Mouse (Mus musculus) 3134 (cell line): ENCODE results near the gene Rgp1.
A peak's percentile ranks its signal among the peaks of the same experiment; 100 is the strongest.
"Not testable (repeated sequence)": the region's sequence is repeated elsewhere in the genome, so short reads cannot be mapped to it uniquely, and the experiment has no call there.

Source experiments
- DNase-seq: peaks from one replicate; pipeline ENCODE4 v3.0.0-alpha.2; 2011; ENCODE audit warnings: low spot score; ENCODE audit not compliant: insufficient read length; ENCODE audit errors: extremely low read depth

The Rgp1 gene

GRCm38 (mm10) chr4:43591961-43592360, 13.4 kb downstream of the Rgp1 start:
- DNase-seq: no peak

DNA sequence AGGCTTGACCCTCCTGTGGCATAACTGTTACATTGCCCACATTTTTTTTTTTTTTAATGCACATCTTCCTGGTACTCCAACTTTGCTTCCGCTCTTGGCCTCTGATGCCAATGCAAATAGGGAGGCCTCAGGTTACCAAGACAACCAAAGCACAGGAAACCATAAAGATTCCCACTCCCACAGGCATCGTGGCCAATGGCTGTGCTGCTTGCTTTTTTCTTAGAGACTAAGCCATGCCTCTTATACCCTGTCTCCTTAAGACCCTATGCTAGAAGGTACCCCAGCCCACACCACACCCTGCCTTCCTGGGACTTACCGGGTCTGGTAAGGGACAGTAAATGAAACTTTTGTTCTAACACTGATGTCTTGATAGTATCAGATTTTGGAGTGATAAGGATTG, 14.9 kb downstream of the Rgp1 start:
- no peak for DNase-seq

DNA sequence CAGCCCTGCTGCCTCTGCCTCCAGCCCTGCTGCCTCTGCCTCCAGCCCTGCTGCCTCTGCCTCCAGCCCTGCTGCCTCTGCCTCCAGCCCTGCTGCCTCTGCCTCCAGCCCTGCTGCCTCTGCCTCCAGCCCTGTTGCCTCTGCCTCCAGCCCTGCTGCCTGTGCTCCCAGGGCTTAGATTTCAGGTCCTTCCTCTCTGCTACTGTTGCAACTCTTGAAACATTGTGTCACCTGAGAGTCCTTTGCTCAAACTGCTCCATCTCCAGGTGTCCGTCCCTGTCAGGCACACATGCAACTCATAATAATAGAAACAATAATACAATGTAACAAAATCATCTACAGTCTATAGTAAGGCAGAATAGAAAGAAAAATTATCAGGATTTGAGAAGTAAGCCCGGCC, 18.1 kb downstream of the Rgp1 start:
- DNase-seq: not testable (repeated sequence)

- no peak for DNase-seq
Observed at GRCm38 (mm10) chr4:43598200-43598599, 19.7 kb downstream of the Rgp1 start.

DNA sequence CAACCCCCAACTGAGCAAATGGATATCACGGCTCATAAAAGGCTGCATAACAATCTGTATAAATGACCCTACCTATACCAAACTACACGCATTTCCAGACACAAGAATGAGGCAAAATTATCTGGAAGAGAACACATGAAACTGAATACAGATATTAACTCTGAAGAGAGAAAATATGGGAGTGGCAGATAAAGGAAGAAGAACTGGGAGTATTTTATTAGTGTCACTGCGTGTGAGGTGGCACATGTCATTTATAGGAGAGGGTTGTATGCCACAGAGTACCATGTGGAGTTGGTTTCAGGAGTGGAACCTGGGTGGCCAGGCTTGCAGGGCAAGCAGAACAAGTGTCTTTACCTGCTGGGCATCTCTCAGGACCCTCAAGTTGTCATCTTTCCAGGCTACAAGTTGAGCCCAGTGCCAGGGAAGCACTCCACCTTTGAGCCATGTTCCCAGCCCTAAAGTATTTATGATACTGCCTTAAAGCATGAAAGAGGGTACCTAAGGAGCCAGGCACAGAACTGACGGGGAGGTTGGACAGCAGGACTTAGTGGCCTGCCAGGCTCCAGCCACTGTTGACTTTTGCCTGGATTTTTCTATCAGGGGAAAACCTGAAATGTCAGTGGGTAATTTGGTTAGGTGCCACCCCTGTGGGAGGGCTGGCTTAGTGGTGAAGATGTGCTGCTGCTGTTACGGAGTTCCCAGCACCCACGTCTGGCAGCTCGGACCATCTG, 20.3 kb downstream of the Rgp1 start:
- DNase-seq: no peak

- no peak for DNase-seq
Observed at GRCm38 (mm10) chr4:43600195-43600934, 21.9 kb downstream of the Rgp1 start.

- DNase-seq: no peak
Observed at GRCm38 (mm10) chr4:43604099-43604498, 25.6 kb downstream of the Rgp1 start.

- no peak for DNase-seq
Observed at GRCm38 (mm10) chr4:43604751-43605685, 26.5 kb downstream of the Rgp1 start.

GRCm38 (mm10) chr4:43612534-43612933, 34.0 kb downstream of the Rgp1 start:
- no peak for DNase-seq

GRCm38 (mm10) chr4:43613060-43613730, 34.7 kb downstream of the Rgp1 start:
- no peak for DNase-seq

- DNase-seq: no peak
Observed at GRCm38 (mm10) chr4:43620146-43620778, 41.7 kb downstream of the Rgp1 start.

GRCm38 (mm10) chr4:43629106-43629817, 50.7 kb downstream of the Rgp1 start:
- no peak for DNase-seq

DNA sequence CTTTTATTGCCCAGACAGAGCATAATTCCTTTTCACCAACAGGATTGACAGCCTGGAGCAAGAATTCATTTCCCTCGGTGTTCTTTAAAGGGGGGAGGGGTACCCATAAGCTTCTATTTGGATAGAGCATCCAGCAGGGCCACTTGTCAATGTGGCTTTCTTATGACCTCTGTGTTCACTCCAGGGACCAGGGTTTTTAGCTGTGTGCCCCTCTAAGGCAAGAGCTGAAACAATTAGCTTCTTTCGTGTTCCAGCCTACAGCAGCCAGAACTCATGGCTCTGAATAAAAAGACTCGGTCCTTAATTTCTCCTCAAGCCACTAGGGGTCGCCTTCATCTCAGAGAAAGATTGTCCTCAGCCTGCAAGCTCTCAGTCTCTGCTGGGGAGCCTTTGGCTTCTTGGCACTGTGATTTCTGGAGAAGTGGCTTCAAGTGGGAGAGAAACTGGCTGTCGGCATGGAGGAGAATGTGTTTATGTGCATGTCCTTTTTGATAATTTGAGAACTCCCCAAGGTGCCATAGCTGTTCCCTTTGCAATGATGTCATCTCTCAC, 51.6 kb downstream of the Rgp1 start:
- DNase-seq: peak; percentile 48

- no peak for DNase-seq
Observed at GRCm38 (mm10) chr4:43630671-43631045, 52.1 kb downstream of the Rgp1 start.

GRCm38 (mm10) chr4:43631046-43631955, 52.8 kb downstream of the Rgp1 start, which contains the start of gene Npr2:
TSS of gene Npr2 (plus strand) at chr4:43631935.
- DNase-seq: peak; percentile 74

DNA sequence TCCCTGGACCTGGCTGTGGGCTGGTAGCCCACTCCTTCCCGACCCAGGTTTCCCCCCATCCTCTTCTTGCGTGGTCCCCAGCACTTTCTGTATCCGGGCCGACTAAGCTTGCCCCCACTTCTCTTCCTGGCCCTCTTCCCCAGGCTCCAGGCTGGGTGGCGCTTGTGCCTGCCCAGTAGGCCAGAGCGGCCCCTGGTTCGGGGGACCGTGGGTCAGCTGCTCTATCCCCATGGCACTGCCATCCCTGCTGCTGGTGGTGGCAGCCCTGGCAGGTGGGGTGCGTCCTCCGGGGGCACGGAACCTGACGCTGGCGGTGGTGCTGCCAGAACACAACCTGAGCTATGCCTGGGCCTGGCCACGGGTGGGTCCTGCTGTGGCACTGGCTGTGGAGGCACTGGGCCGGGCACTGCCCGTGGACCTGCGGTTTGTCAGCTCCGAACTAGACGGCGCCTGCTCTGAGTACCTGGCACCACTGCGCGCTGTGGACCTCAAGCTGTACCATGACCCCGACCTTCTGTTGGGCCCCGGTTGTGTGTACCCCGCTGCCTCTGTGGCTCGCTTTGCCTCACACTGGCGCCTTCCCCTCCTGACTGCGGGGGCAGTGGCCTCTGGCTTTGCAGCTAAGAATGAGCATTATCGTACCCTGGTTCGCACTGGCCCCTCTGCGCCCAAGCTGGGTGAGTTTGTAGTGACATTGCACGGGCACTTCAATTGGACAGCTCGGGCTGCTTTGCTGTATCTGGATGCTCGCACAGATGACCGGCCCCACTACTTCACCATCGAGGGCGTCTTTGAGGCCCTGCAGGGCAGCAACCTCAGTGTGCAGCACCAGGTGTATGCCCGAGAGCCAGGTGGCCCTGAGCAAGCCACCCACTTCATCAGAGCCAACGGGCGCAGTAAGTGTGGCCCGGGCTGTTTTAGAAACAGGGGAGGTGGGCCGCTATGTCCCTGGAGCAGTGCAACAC, 53.7 kb downstream of the Rgp1 start:
- DNase-seq: peak; percentile 40

DNA sequence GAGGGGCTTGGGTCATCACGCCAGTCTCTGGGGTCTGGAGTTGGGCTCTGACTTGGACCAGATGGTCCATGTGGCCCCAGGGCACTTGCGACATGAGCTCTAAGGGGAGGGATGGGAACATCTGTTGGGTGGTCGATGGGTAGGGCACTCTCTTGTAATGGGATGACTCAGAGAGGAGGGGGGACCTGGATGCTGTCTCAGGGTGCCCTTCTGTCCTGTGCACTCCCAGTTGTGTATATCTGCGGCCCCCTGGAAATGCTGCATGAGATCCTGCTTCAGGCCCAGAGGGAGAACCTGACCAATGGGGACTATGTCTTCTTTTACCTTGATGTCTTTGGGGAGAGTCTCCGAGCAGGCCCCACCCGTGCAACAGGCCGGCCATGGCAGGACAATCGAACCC, 54.8 kb downstream of the Rgp1 start:
- no peak for DNase-seq
